Mouse (Mus musculus) CH12.LX (cell line): ENCODE data around the gene Pigh. TPM values are rescaled to one million over a fixed set of nuclear protein-coding genes. Genes with fewer than 3 reads are reported as not detected.

Experiments
- DNase-seq: peaks from one replicate; pipeline ENCODE4 v3.0.0-alpha.2; 2013; ENCODE audit errors: extremely low read depth
- H3K27ac ChIP-seq: 2 replicates; pipeline ENCODE4 v1.5.1; 2012; ENCODE audit warnings: low read depth, mild to moderate bottlenecking, control low read depth, moderate library complexity; ENCODE audit not compliant: insufficient read depth
- H3K27me3 ChIP-seq: replicated peaks from 2 replicates; pipeline ENCODE3; 2012; ENCODE audit warnings: inconsistent platforms
- H3K36me3 ChIP-seq, 2 experiments: replicated peaks in 1 of 2; 2 replicates each; pipeline versions ENCODE3 to v1.6.1; 2012; ENCODE audit warnings: inconsistent platforms in 1 of 2, low read length in 1 of 2, mild to moderate bottlenecking in 1 of 2, mixed read lengths in 1 of 2, moderate library complexity in 1 of 2; ENCODE audit not compliant: control insufficient read depth in 1 of 2, insufficient read depth in 1 of 2
- H3K4me1 ChIP-seq, 2 experiments: 2 replicates each; pipeline ENCODE4 v1.6.1; 2012; ENCODE audit warnings: inconsistent platforms in 1 of 2, moderate library complexity in 1 of 2; ENCODE audit not compliant: insufficient read depth in 2 of 2, control insufficient read depth in 1 of 2
- H3K4me2 ChIP-seq: 2 replicates; pipeline ENCODE4 v1.6.1; 2012; ENCODE audit warnings: low read depth, mild to moderate bottlenecking, control low read depth; ENCODE audit not compliant: poor library complexity, insufficient read depth, severe bottlenecking
- H3K4me3 ChIP-seq, 3 experiments: fragments of 150-350 bp in 1 of 3; sonication (generic) in 1 of 3; replicated peaks in 1 of 3; 2 replicates each; pipeline versions ENCODE3 to v1.5.1; 2011 to 2012; ENCODE audit warnings: low read depth in 2 of 3, low read length in 2 of 3, mild to moderate bottlenecking in 2 of 3, moderate library complexity in 2 of 3, control low read depth in 1 of 3, improper control_type of control experiment in 1 of 3, inconsistent platforms in 1 of 3, mixed read lengths in 1 of 3; ENCODE audit not compliant: poor library complexity in 1 of 3
- H3K79me2 ChIP-seq: replicated peaks from 2 replicates; pipeline ENCODE4 v1.6.1; 2012; ENCODE audit warnings: mild to moderate bottlenecking, moderate library complexity; ENCODE audit not compliant: control insufficient read depth, poor library complexity, insufficient read depth, severe bottlenecking; ENCODE audit errors: extremely low read depth
- H3K9ac ChIP-seq: 2 replicates; pipeline ENCODE4 v1.6.1; 2012; ENCODE audit warnings: low read depth, mild to moderate bottlenecking, control low read depth, moderate library complexity; ENCODE audit not compliant: insufficient read depth
- H3K9me3 ChIP-seq: replicated peaks from 2 replicates; pipeline ENCODE3; 2012; ENCODE audit warnings: low read length, inconsistent platforms, mixed read lengths
- BHLHE40 ChIP-seq: IDR thresholded peaks from 2 replicates; pipeline ENCODE4 v1.6.1; 2011; ENCODE audit warnings: mild to moderate bottlenecking, low read depth, low read length, improper control_type of control experiment
- CHD2 ChIP-seq: IDR thresholded peaks from 2 replicates; pipeline ENCODE4 v1.6.1; 2011; ENCODE audit warnings: low read length, improper control_type of control experiment
- CTCF ChIP-seq, 2 experiments: IDR thresholded peaks in 1 of 2; conservative IDR thresholded peaks in 1 of 2; 2 replicates each; pipeline ENCODE4 v1.5.1; 2011 to 2012; ENCODE audit warnings: low read depth in 2 of 2, low read length in 2 of 2, improper control_type of control experiment in 1 of 2, inconsistent platforms in 1 of 2, mild to moderate bottlenecking in 1 of 2, moderate library complexity in 1 of 2
- ELF1 ChIP-seq: IDR thresholded peaks from 2 replicates; pipeline ENCODE4 v1.6.1; 2014; ENCODE audit warnings: low read depth, mild to moderate bottlenecking, inconsistent platforms, low read length, improper control_type of control experiment
- EP300 ChIP-seq: IDR thresholded peaks from 2 replicates; pipeline ENCODE4 v1.6.1; 2011; ENCODE audit warnings: low read length, improper control_type of control experiment
- ETS1 ChIP-seq: conservative IDR thresholded peaks from 2 replicates; pipeline ENCODE4 v1.6.1; 2012; ENCODE audit warnings: low read depth, mild to moderate bottlenecking, inconsistent platforms, low read length, improper control_type of control experiment, moderate library complexity
- HCFC1 ChIP-seq: IDR thresholded peaks from 2 replicates; pipeline ENCODE4 v1.6.1; 2012; ENCODE audit warnings: low read depth, mild to moderate bottlenecking, inconsistent platforms, low read length, improper control_type of control experiment
- IRF4 ChIP-seq: IDR thresholded peaks from 2 replicates; pipeline ENCODE4 v1.6.1; 2014; ENCODE audit warnings: low read depth, mild to moderate bottlenecking, inconsistent platforms, low read length, improper control_type of control experiment
- JUN ChIP-seq: IDR thresholded peaks from 2 replicates; pipeline ENCODE4 v1.6.1; 2011; ENCODE audit warnings: low read depth, mild to moderate bottlenecking, low read length, improper control_type of control experiment, moderate library complexity; ENCODE audit not compliant: insufficient read depth
- MAFK ChIP-seq: IDR thresholded peaks from 2 replicates; pipeline ENCODE4 v1.6.1; 2011; ENCODE audit warnings: low read length, improper control_type of control experiment; ENCODE audit not compliant: insufficient replicate concordance
- MAX ChIP-seq: IDR thresholded peaks from 2 replicates; pipeline ENCODE4 v1.6.1; 2011; ENCODE audit warnings: low read length, improper control_type of control experiment
- MAZ ChIP-seq: IDR thresholded peaks from 2 replicates; pipeline ENCODE4 v1.6.1; 2012; ENCODE audit warnings: low read depth, mild to moderate bottlenecking, inconsistent platforms, low read length, improper control_type of control experiment, moderate library complexity
- MYC ChIP-seq: IDR thresholded peaks from 2 replicates; pipeline ENCODE4 v1.6.1; 2011; ENCODE audit warnings: low read depth, mild to moderate bottlenecking, improper control_type of control experiment, low read length
- NELFE ChIP-seq: IDR thresholded peaks from 2 replicates; pipeline ENCODE4 v1.6.1; 2011; ENCODE audit warnings: low read depth, low read length, improper control_type of control experiment
- POLR2A ChIP-seq: IDR thresholded peaks from 2 replicates; pipeline ENCODE4 v1.6.1; 2011; ENCODE audit warnings: low read depth, mild to moderate bottlenecking, improper control_type of control experiment, low read length
- POLR2AphosphoS2 ChIP-seq: IDR thresholded peaks from 2 replicates; pipeline ENCODE4 v1.6.1; 2011; ENCODE audit warnings: low read depth, low read length, improper control_type of control experiment
- SMC3 ChIP-seq: IDR thresholded peaks from 2 replicates; pipeline ENCODE4 v1.6.1; 2011; ENCODE audit warnings: low read depth, low read length, improper control_type of control experiment
- TBP ChIP-seq: conservative IDR thresholded peaks from 2 replicates; pipeline ENCODE4 v1.6.1; 2011; ENCODE audit warnings: low read depth, low read length, improper control_type of control experiment
- UBTF ChIP-seq: IDR thresholded peaks from 2 replicates; pipeline ENCODE4 v1.6.1; 2012; ENCODE audit warnings: low read depth, mild to moderate bottlenecking, inconsistent platforms, low read length, improper control_type of control experiment, moderate library complexity
- ZMIZ1 ChIP-seq: IDR thresholded peaks from 2 replicates; pipeline ENCODE4 v1.6.1; 2012; ENCODE audit warnings: low read depth, mild to moderate bottlenecking, inconsistent platforms, low read length, improper control_type of control experiment
- dilution Hi-C: fragments of 300-500 bp; cut with MboI; formaldehyde crosslinking; loops from 2 replicates; pipeline ENCODE4 v1.14.3; 2020; ENCODE audit warnings: low sequenced_read_pairs; ENCODE audit not compliant: extremely low pct_unique_long_range_greater_than_20kb, extremely low pct_ligation_motif_present
- in situ Hi-C: fragments of 300-500 bp; cut with MboI; formaldehyde crosslinking; loops from 3 replicates; pipeline ENCODE4 v1.14.3; 2019; ENCODE audit warnings: low sequenced_read_pairs, low pct_ligation_motif_present, low pct_unique_long_range_greater_than_20kb, mixed read lengths
- polyA plus RNA-seq: library from polyadenylated mRNA; unstranded; fragments of >175 nt; gene quantifications from 2 replicates; pipeline ENCODE4 v1.2.1, GENCODE M21; 2012; ENCODE audit warnings: low read depth; ENCODE audit not compliant: insufficient read length
- total RNA-seq, 2 experiments: library from RNA; depleted of rRNA; stranded (reverse); fragments of 300-350 nt in 1 of 2; fragments of >200 nt in 1 of 2; gene quantifications; 2 replicates each; pipeline ENCODE4 v1.2.3; 2012 to 2014

Pigh gene
- total and polyA plus RNA-seq, 3 experiments: 9.3 to 17.8 (median 12.8) TPM

GRCm38 (mm10) chr12:79067526-79067925 is 21.9 kb downstream of the Pigh start:
- Histone ChIP-seq H3K79me2 (no peaks in the 10 kb centered on the region), H3K27ac (no peak overlapping the region), H3K4me3 (no peak overlapping the region), H3K9ac (no peak overlapping the region), H3K4me1 (peaks cover 0 to 22% of the 10 kb centered on the region in 2 experiments; a peak in 2 of 4 replicates), H3K36me3 (peaks cover 5 to 60% of the 10 kb centered on the region in 2 experiments), H3K27me3 (no peaks in the 10 kb centered on the region), H3K4me2 (no peak overlapping the region), H3K9me3 (no peaks in the 10 kb centered on the region)
- no peak for DNase-seq
- dilution Hi-C loops (no loop called here), in situ Hi-C loops (no loop called here)
- TF ChIP-seq JUN (no peak), ZMIZ1 (no peak), BHLHE40 (no peak), ELF1 (no peak)

DNA sequence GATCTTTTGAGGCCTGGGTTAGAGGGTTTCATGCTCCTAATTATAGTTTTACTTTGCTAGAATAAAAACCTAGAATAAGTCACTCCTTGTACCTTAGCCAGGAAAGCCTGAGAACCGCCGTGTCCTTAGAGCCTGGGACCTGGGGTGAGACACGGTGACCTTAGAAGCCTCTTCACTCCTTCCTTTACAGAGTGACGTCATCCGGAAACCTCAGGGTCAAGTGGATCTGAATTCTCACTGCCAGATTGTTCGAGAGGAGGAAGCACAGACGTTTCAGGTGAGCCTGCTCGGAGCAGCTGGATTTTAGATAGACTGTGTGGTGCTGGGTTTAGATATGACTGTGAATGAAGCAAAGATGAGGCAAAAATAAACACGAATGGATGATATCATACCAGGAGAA is 23.0 kb downstream of the Pigh start:
- Histone ChIP-seq H3K4me2 (no peak overlapping the region), H3K27me3 (no peaks in the 10 kb centered on the region), H3K9me3 (no peaks in the 10 kb centered on the region), H3K27ac (no peak overlapping the region), H3K79me2 (no peaks in the 10 kb centered on the region), H3K4me3 (no peak overlapping the region), H3K4me1 (peaks cover 0 to 33% of the 10 kb centered on the region in 2 experiments; a peak in 3 of 4 replicates), H3K36me3 (peaks cover 5 to 59% of the 10 kb centered on the region in 2 experiments), H3K9ac (no peak overlapping the region)
- in situ Hi-C loops: no loop called here
- no peak for DNase-seq
- TF ChIP-seq POLR2AphosphoS2 (no peak), POLR2A (no peak), MAZ (no peak), UBTF (no peak)
- dilution Hi-C loops: no loop called here

GRCm38 (mm10) chr12:79064451-79064850 is 25.0 kb downstream of the Pigh start:
- H3K36me3 ChIP-seq: peaks cover 0 to 47% of the 10 kb centered on the region in 2 experiments
- no peak for TF ChIP-seq TBP
- no peak for TF ChIP-seq MYC
- TF ChIP-seq UBTF: no peak
- TF ChIP-seq NELFE: no peak
- TF ChIP-seq CHD2: no peak
- TF ChIP-seq MAZ: no peak
- no peak for TF ChIP-seq CTCF (conservative IDR thresholded peaks at IDR 0.05 in 1 of 2, IDR thresholded peaks at IDR 0.05 in 1 of 2; ENCODE audit: low read depth in 2 of 2, low read length in 2 of 2)
- TF ChIP-seq BHLHE40: no peak
- no peak for TF ChIP-seq EP300
- no peak for TF ChIP-seq SMC3
- TF ChIP-seq POLR2A: no peak
- no peak for TF ChIP-seq MAFK
- no peak for TF ChIP-seq MAX
- no peak for TF ChIP-seq ETS1
- no peak for TF ChIP-seq IRF4
- no peak for TF ChIP-seq JUN
- no peak for TF ChIP-seq HCFC1
- TF ChIP-seq, all 38 proteins: peak for 0
- no peak overlapping the region for H3K4me2 ChIP-seq
- peaks cover 15 to 53% of the 10 kb centered on the region in 2 experiments for H3K4me1 ChIP-seq
- no peaks in the 10 kb centered on the region for H3K27me3 ChIP-seq
- no peak overlapping the region for H3K27ac ChIP-seq
- peaks cover 1% of the 10 kb centered on the region for H3K9me3 ChIP-seq
- no peak for DNase-seq
- no peak overlapping the region for H3K9ac ChIP-seq
- no peaks in the 10 kb centered on the region for H3K79me2 ChIP-seq
- H3K4me3 ChIP-seq: no peak overlapping the region
- dilution Hi-C loops (no loop called here), in situ Hi-C loops (no loop called here)
